In genomic region chr16:75905324-75905723, GRCm38 (mm10) we compare ENCODE assay signal across 27 mouse cellular contexts.
"Had no signal": no experiment of that assay in that cellular context is flagged by ENCODE, and none has a peak within 500 bp of the region (broad histone marks: within the 10 kb centered on the region; RNA-seq: fewer than 3 reads in every experiment).

No protein-coding gene starts in this region.

- H3K4me1 ChIP-seq: embryonic facial prominence, embryonic 10.5 days; embryonic facial prominence, embryonic 12.5 days; embryonic facial prominence, embryonic 13.5 days; embryonic facial prominence, embryonic 15.5 days; forebrain, embryonic 10.5 days; forebrain, embryonic 12.5 days had no signal

- H3K9me3 ChIP-seq: embryonic facial prominence, embryonic 10.5 days; embryonic facial prominence, embryonic 12.5 days; embryonic facial prominence, embryonic 13.5 days; embryonic facial prominence, embryonic 15.5 days; forebrain, embryonic 10.5 days; forebrain, embryonic 12.5 days; forebrain, embryonic 13.5 days; forebrain, embryonic 15.5 days had no signal

- ATAC-seq: forebrain, embryonic 13.5 days; forebrain, embryonic 14.5 days; forebrain, embryonic 15.5 days; forebrain, embryonic 16.5 days; forebrain, postnatal 0 days had no signal

- H3K4me2 ChIP-seq: embryonic facial prominence, embryonic 12.5 days; embryonic facial prominence, embryonic 13.5 days; embryonic facial prominence, embryonic 15.5 days; forebrain, embryonic 12.5 days; forebrain, embryonic 13.5 days; forebrain, embryonic 15.5 days had no signal

- DNase-seq: cerebellum, adult 9-10 months; cerebellum, adult 9-11 months; cerebellum, postnatal 10 days; cerebellum, postnatal 14 days; cerebellum, postnatal 25 days; cerebellum, postnatal 36 days; embryo, embryonic 11 days; forebrain, postnatal 0 days; gastrocnemius, adult 2 months; gastrocnemius, postnatal 10 days; gastrocnemius, postnatal 14 days; gastrocnemius, postnatal 25 days; gastrocnemius, postnatal 36 days; heart, adult 11 months; heart, adult 18-20 months; heart, adult 2 months had no signal

- H3K36me3 ChIP-seq: embryonic facial prominence, embryonic 10.5 days; embryonic facial prominence, embryonic 12.5 days; embryonic facial prominence, embryonic 13.5 days; embryonic facial prominence, embryonic 15.5 days; forebrain, embryonic 10.5 days; forebrain, embryonic 12.5 days; forebrain, embryonic 15.5 days had no signal

- H3K27me3 ChIP-seq: embryonic facial prominence, embryonic 12.5 days; embryonic facial prominence, embryonic 13.5 days; embryonic facial prominence, embryonic 15.5 days; forebrain, embryonic 12.5 days; forebrain, embryonic 13.5 days; forebrain, embryonic 15.5 days had no signal

- H3K9ac ChIP-seq: embryonic facial prominence, embryonic 12.5 days; embryonic facial prominence, embryonic 13.5 days; embryonic facial prominence, embryonic 15.5 days; forebrain, embryonic 12.5 days; forebrain, embryonic 13.5 days; forebrain, embryonic 15.5 days; forebrain, postnatal 0 days had no signal

- H3K4me3 ChIP-seq: embryonic facial prominence, embryonic 10.5 days; embryonic facial prominence, embryonic 12.5 days; embryonic facial prominence, embryonic 13.5 days; embryonic facial prominence, embryonic 15.5 days; erythroblast, embryonic 14.5 days; forebrain, embryonic 10.5 days; forebrain, embryonic 12.5 days; forebrain, embryonic 13.5 days; forebrain, embryonic 15.5 days; gastrocnemius, adult 2 months; heart, adult 2 months had no signal

- H3K27ac ChIP-seq: embryonic facial prominence, embryonic 10.5 days; embryonic facial prominence, embryonic 12.5 days; embryonic facial prominence, embryonic 13.5 days; embryonic facial prominence, embryonic 15.5 days; forebrain, embryonic 10.5 days; forebrain, embryonic 12.5 days; forebrain, embryonic 13.5 days; gastrocnemius, adult 2 months; heart, adult 2 months had no signal
